Mouse (Mus musculus): ENCODE measurements around the gene Gm47841. TPM values are rescaled to one million over a fixed set of nuclear protein-coding genes. Genes with fewer than 3 reads are reported as not detected.
A peak's percentile ranks its signal among the peaks of the same experiment; 100 is the strongest.

Gene Gm47841
- polyA plus RNA-seq, 1 experiment from 2014 or later: not detected

- peak overlapping the region; percentile 25 for H3K4me2 ChIP-seq (replicated peaks)
- peak overlapping the region; percentile 70 for H3K27ac ChIP-seq
- no peak overlapping the region for H3K4me3 ChIP-seq (replicated peaks)
- no peaks in the 10 kb centered on the region for H3K27me3 ChIP-seq (replicated peaks)
- H3K36me3 ChIP-seq: no peaks in the 10 kb centered on the region
- peaks cover 76% of the 10 kb centered on the region for H3K4me1 ChIP-seq (replicated peaks)
- 41% methylated on average over 9 of the region's 9 CpGs for WGBS
- no peak for ATAC-seq
- no peak overlapping the region for H3K9ac ChIP-seq
- no peaks in the 10 kb centered on the region for H3K9me3 ChIP-seq
Measured at GRCm38 (mm10) chr15:101069641-101070190, 22.5 kb upstream of the Gm47841 start.

DNA sequence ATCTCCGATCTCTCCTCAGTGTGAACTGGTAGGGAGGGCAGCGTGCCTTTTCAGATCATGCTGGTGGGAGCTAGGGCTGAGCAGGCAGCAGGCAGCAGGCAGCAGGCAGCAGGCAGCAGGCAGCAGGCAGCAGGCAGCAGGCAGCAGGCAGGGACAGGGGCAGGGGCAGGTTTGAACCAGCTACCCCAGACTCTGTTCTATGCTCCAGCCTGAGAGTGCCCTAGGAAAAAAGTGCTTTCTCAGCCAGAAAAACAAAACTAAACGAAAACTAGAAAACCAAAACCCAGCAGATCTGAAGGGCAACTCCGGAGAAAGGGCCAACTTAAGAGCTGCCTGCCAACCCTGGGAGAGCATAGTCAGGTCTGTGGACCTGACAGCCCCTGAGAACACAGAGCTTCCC, 21.5 kb upstream of the Gm47841 start:
- Histone ChIP-seq H3K9ac (no peak overlapping the region), H3K4me2 (replicated peaks) (no peak overlapping the region), H3K9me3 (no peaks in the 10 kb centered on the region), H3K36me3 (no peaks in the 10 kb centered on the region), H3K27me3 (replicated peaks) (no peaks in the 10 kb centered on the region), H3K4me1 (replicated peaks) (peaks cover 72% of the 10 kb centered on the region), H3K4me3 (replicated peaks) (no peak overlapping the region), H3K27ac (peak overlapping the region; percentile 28; the same call in 1 of the 2 replicates)
- 73% methylated on average over 4 of the region's 4 CpGs for WGBS
- no peak for ATAC-seq

DNA sequence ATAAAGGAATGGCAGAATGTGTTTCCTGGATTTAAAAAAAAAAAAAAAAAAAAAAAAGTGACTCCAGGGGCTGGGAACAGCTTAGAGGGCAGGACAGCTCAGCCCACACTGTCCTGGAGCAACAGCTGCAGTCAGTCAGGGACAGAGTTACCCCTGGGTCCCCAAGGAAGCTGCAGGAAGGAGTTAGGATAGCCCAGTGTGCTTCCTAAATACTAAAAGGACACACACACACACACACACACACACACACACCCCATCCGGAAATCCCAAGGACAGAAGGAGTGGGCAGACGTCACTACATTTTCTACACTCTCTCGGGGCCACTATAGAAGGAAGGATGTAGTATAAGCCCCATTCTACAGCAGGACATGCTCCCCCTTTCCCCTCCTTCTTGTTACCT, 20.8 kb upstream of the Gm47841 start:
- Histone ChIP-seq H3K4me3 (replicated peaks) (no peak overlapping the region), H3K4me1 (replicated peaks) (peaks cover 72% of the 10 kb centered on the region), H3K27ac (peak overlapping the region; percentile 48; the same call in 1 of the 2 replicates), H3K36me3 (no peaks in the 10 kb centered on the region), H3K27me3 (replicated peaks) (no peaks in the 10 kb centered on the region), H3K9me3 (no peaks in the 10 kb centered on the region), H3K9ac (no peak overlapping the region), H3K4me2 (replicated peaks) (no peak overlapping the region)
- no peak for ATAC-seq
- 58% methylated on average over 3 of the region's 3 CpGs for WGBS

GRCm38 (mm10) chr15:101066920-101067696, 19.9 kb upstream of the Gm47841 start:
- ATAC-seq: no peak
- no peak overlapping the region for H3K4me3 ChIP-seq (replicated peaks)
- no peak overlapping the region for H3K9ac ChIP-seq
- H3K9me3 ChIP-seq: no peaks in the 10 kb centered on the region
- H3K27ac ChIP-seq: 0 out of 2 replicates have a peak overlapping the region, but pooled peaks have one; percentile 48
- H3K36me3 ChIP-seq: no peaks in the 10 kb centered on the region
- H3K27me3 ChIP-seq (replicated peaks): no peaks in the 10 kb centered on the region
- 41% methylated on average over 7 of the region's 9 CpGs for WGBS
- H3K4me1 ChIP-seq (replicated peaks): peaks cover 67% of the 10 kb centered on the region
- no peak overlapping the region for H3K4me2 ChIP-seq (replicated peaks)

- H3K27me3 ChIP-seq (replicated peaks): no peaks in the 10 kb centered on the region
- 40% methylated on average over 6 of the region's 6 CpGs for WGBS
- no peak for ATAC-seq
- no peak overlapping the region for H3K4me3 ChIP-seq (replicated peaks)
- H3K4me2 ChIP-seq (replicated peaks): no peak overlapping the region
- no peak overlapping the region for H3K27ac ChIP-seq
- H3K9ac ChIP-seq: peak overlapping the region; percentile 8; the same call in 1 of the 2 replicates
- peaks cover 65% of the 10 kb centered on the region for H3K4me1 ChIP-seq (replicated peaks)
- H3K9me3 ChIP-seq: no peaks in the 10 kb centered on the region
- no peaks in the 10 kb centered on the region for H3K36me3 ChIP-seq
Measured at GRCm38 (mm10) chr15:101066364-101066847, 19.2 kb upstream of the Gm47841 start.

GRCm38 (mm10) chr15:101065069-101065468, 17.9 kb upstream of the Gm47841 start:
- ATAC-seq: peak; percentile 21; the same call in 1 of the 2 replicates
- H3K4me2 ChIP-seq (replicated peaks): no peak overlapping the region

GRCm38 (mm10) chr15:101060280-101060852, 13.2 kb upstream of the Gm47841 start:
- ATAC-seq: no peak
- H3K27me3 ChIP-seq (replicated peaks): 0 out of 2 replicates have a peak, but pooled peaks cover 3% of the 10 kb centered on the region
- no peaks in the 10 kb centered on the region for H3K9me3 ChIP-seq
- no peak overlapping the region for H3K27ac ChIP-seq
- no peak overlapping the region for H3K4me2 ChIP-seq (replicated peaks)
- H3K4me3 ChIP-seq (replicated peaks): no peak overlapping the region
- no peak overlapping the region for H3K9ac ChIP-seq
- peaks cover 11% of the 10 kb centered on the region for H3K4me1 ChIP-seq (replicated peaks)
- no peaks in the 10 kb centered on the region for H3K36me3 ChIP-seq
- 72% methylated on average over 11 of the region's 11 CpGs for WGBS

More at GRCm38 (mm10) chr15:101065069-101065468, 17.9 kb upstream of the Gm47841 start:
- Histone ChIP-seq H3K9ac (no peak overlapping the region), H3K9me3 (no peaks in the 10 kb centered on the region), H3K36me3 (no peaks in the 10 kb centered on the region), H3K4me1 (replicated peaks) (peaks cover 52% of the 10 kb centered on the region), H3K27ac (no peak overlapping the region), H3K4me3 (replicated peaks) (no peak overlapping the region), H3K27me3 (replicated peaks) (no peaks in the 10 kb centered on the region)
- WGBS: 52% methylated on average over 6 of the region's 6 CpGs

DNA sequence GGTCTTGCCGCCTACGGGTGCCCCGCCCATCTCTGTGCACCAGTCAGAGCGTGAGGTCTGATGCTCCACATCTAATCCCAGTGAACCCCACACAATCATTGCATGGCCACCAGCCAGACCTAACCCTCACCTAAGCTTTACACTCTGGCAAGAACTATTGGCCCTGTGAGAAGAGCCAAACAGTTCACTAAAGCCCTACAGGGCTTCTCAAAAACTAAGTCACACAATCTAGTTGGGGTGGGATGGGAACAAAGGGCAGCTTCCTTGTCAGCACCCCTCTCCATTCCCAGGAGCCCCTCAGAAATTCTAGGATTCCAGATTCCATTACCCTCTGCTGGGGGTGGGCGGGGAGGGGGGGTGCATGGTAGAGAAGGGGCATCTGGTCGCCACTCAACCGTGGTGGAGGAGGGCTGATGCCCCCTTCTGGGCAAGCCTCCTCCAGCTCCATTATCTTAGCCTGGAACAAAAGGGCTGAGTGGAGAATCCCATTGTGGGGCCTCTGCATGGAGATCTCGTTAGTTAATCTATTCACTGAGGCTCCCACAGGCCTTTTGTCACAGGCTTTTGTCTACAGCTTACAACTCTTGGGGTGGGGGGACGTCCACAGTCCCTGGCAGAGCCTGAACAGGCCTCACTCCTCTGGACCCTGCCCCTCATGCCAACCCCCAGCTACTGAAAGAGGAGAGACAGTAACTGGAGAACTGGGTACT, 12.5 kb upstream of the Gm47841 start:
- peaks cover 4% of the 10 kb centered on the region; the same call in 1 of the 2 replicates for H3K27me3 ChIP-seq (replicated peaks)
- H3K9ac ChIP-seq: no peak overlapping the region
- H3K4me2 ChIP-seq (replicated peaks): no peak overlapping the region
- 0 out of 2 replicates have a peak, but pooled peaks cover 5% of the 10 kb centered on the region for H3K4me1 ChIP-seq (replicated peaks)
- H3K4me3 ChIP-seq (replicated peaks): no peak overlapping the region
- no peaks in the 10 kb centered on the region for H3K36me3 ChIP-seq
- no peak for ATAC-seq
- no peak overlapping the region for H3K27ac ChIP-seq
- H3K9me3 ChIP-seq: no peaks in the 10 kb centered on the region
- WGBS: 59% methylated on average over 9 of the region's 9 CpGs

DNA sequence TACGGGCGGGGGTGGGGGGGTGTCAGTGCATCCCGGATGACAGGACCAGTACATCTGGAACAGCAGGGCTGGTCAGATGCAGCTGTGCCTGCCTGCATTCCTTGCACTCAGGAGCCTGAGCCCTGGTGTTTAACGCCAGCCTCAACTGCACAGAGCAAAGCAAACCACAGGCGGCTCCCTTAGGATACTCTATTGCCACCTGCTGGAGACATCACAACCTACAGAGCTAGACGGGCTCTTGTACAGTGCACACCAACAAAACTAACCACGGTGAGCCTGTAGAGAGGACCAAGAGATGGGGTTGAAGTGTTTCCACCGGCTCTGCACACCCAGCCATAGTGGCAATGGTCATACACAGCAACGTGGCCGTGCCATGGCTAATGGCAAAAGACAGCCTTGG, 9.0 kb upstream of the Gm47841 start:
- ATAC-seq: peak; percentile 82
- no peak overlapping the region for H3K4me3 ChIP-seq (replicated peaks)
- no peaks in the 10 kb centered on the region for H3K9me3 ChIP-seq
- peaks cover 28% of the 10 kb centered on the region for H3K27me3 ChIP-seq (replicated peaks)
- no peak overlapping the region for H3K9ac ChIP-seq
- 45% methylated on average over 10 of the region's 10 CpGs for WGBS
- no peak overlapping the region for H3K27ac ChIP-seq
- H3K36me3 ChIP-seq: no peaks in the 10 kb centered on the region
- H3K4me1 ChIP-seq (replicated peaks): peaks cover 19% of the 10 kb centered on the region
- no peak overlapping the region for H3K4me2 ChIP-seq (replicated peaks)

- H3K27me3 ChIP-seq (replicated peaks): peaks cover 34% of the 10 kb centered on the region
- whole genome bisulfite sequencing: 85% methylated on average over 10 of the region's 10 CpGs
- ATAC-seq: no peak
- H3K4me1 ChIP-seq (replicated peaks): peaks cover 19% of the 10 kb centered on the region
- H3K9ac ChIP-seq: no peak overlapping the region
- H3K4me2 ChIP-seq (replicated peaks): no peak overlapping the region
- no peaks in the 10 kb centered on the region for H3K36me3 ChIP-seq
- H3K4me3 ChIP-seq (replicated peaks): no peak overlapping the region
- H3K9me3 ChIP-seq: no peaks in the 10 kb centered on the region
- H3K27ac ChIP-seq: no peak overlapping the region
Measured at GRCm38 (mm10) chr15:101054541-101054940, 7.3 kb upstream of the Gm47841 start.

- peaks cover 19% of the 10 kb centered on the region for H3K4me1 ChIP-seq (replicated peaks)
- no peaks in the 10 kb centered on the region for H3K9me3 ChIP-seq
- H3K27ac ChIP-seq: no peak overlapping the region
- 39% methylated on average over 65 of the region's 65 CpGs for WGBS
- peak overlapping the region; percentile 36 for H3K4me3 ChIP-seq (replicated peaks)
- H3K36me3 ChIP-seq: no peaks in the 10 kb centered on the region
- peaks cover 34% of the 10 kb centered on the region for H3K27me3 ChIP-seq (replicated peaks)
- peak overlapping the region; percentile 5; the same call in 1 of the 2 replicates for H3K9ac ChIP-seq
- peak overlapping the region; percentile 79 for H3K4me2 ChIP-seq (replicated peaks)
- ATAC-seq: no peak
Measured at GRCm38 (mm10) chr15:101053832-101054459, 6.7 kb upstream of the Gm47841 start.

Data from intestine, embryonic 15.5 days (tissue).